Mouse (Mus musculus) myocyte (in vitro differentiated cells): Measurements from ENCODE around the gene Mgll.

Experiments
- CEBPB ChIP-seq: IDR thresholded peaks from 2 replicates; pipeline ENCODE4 v1.6.1; 2011; ENCODE audit warnings: mild to moderate bottlenecking, moderate library complexity; ENCODE audit not compliant: poor library complexity, insufficient read depth, severe bottlenecking
- E2F4 ChIP-seq: IDR thresholded peaks from one replicate; pipeline ENCODE4 v1.6.1; 2011; ENCODE audit warnings: mild to moderate bottlenecking, control low read depth, moderate library complexity; ENCODE audit not compliant: insufficient read depth
- MAX ChIP-seq: IDR thresholded peaks from one replicate; pipeline ENCODE4 v1.6.1; 2011; ENCODE audit warnings: low read depth, mild to moderate bottlenecking, control low read depth
- POLR2A ChIP-seq: IDR thresholded peaks from one replicate; pipeline ENCODE4 v1.6.1; 2011; ENCODE audit warnings: low read depth, mild to moderate bottlenecking, control low read depth, moderate library complexity; ENCODE audit not compliant: insufficient read length
- POLR2AphosphoS2 ChIP-seq: IDR thresholded peaks from one replicate; pipeline ENCODE4 v1.6.1; 2011; ENCODE audit warnings: low read depth, control low read depth; ENCODE audit not compliant: insufficient read length
- REST ChIP-seq: IDR thresholded peaks from one replicate; pipeline ENCODE4 v1.6.1; 2011; ENCODE audit warnings: mild to moderate bottlenecking, control low read depth, moderate library complexity; ENCODE audit not compliant: insufficient read depth, insufficient read length
- SRF ChIP-seq: IDR thresholded peaks from one replicate; pipeline ENCODE4 v1.6.1; 2011; ENCODE audit warnings: low read depth; ENCODE audit not compliant: control insufficient read depth, insufficient read length
- TCF12 ChIP-seq: IDR thresholded peaks from one replicate; pipeline ENCODE4 v1.6.1; 2011; ENCODE audit warnings: mild to moderate bottlenecking, control low read depth; ENCODE audit not compliant: poor library complexity, insufficient read depth, severe bottlenecking
- TCF3 ChIP-seq: IDR thresholded peaks from one replicate; pipeline ENCODE4 v1.6.1; 2011; ENCODE audit warnings: low read depth, control low read depth; ENCODE audit not compliant: insufficient read length
- USF1 ChIP-seq: IDR thresholded peaks from one replicate; pipeline ENCODE4 v1.6.1; 2011; ENCODE audit warnings: low read depth, mild to moderate bottlenecking, control low read depth, moderate library complexity

DNA sequence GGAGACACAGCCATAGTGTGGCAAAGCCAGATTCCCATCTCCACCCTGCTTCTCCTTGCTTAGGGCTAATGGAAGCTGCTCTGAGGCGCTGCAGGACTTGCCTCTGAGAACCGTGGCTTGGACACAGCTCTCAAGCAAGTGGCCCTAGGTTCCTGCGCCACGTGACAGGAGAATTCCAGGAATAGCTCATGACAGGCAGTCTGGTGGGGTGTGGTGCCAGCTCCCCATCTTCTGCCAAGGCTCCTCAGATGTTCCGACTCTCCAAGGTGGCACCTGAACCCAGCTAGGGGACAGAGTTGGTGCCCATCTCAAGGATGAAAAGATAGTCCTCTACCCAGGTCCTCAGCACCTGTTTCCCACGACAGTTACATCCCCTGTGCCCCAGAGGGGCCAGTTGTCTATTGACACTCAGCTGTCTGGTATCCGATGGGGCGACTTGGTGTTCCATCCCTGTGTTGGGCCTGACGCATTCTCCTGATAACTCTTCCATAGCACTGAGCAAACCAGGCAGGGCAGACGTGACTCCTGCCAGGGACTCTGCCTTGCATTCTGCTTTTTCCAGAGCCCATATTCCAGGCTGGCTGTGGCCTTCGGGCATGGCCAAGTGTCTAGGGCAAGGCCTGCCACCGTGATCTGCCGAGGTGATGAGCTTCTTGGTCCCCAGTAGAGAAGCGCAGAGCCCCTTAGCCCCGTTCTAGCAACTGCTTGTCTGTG lies 62.7 kb downstream of the Mgll start:
- TF ChIP-seq TCF12 (no peak), SRF (no peak), MAX (no peak), POLR2A (no peak), USF1 (peak; percentile 70), POLR2AphosphoS2 (no peak), CEBPB (no peak), REST (no peak), E2F4 (no peak), TCF3 (no peak)
